Mouse (Mus musculus): Measurements from ENCODE around the gene Tchh. TPM values are rescaled to one million over a fixed set of nuclear protein-coding genes. Genes with fewer than 3 reads are reported as not detected.
"Not testable (repeated sequence)": the region's sequence is repeated elsewhere in the genome, so short reads cannot be mapped to it uniquely, and the experiment has no call there.

Tchh gene
- 0.98 and 1.0 TPM in 2 replicates for polyA plus RNA-seq (2015; fragmentation: Nextera tagmentation; extraction: Ambion mirVana)

- no peak for DNase-seq (ENCODE audit: low spot score)
Observed at GRCm38 (mm10) chr3:93442030-93442429, at the start of gene Tchh. Tchh (plus strand) TSS chr3:93442330.

GRCm38 (mm10) chr3:93393366-93393765 lies 48.8 kb upstream of the Tchh start, which contains the start of gene Rptn:
Rptn (plus strand) TSS chr3:93393699.
- DNase-seq (ENCODE audit: low spot score): no peak

- no peak for DNase-seq (ENCODE audit: low spot score)
Observed at GRCm38 (mm10) chr3:93403936-93404335, 38.2 kb upstream of the Tchh start.

GRCm38 (mm10) chr3:93406992-93407391 lies 35.1 kb upstream of the Tchh start:
- DNase-seq (ENCODE audit: low spot score): no peak

- DNase-seq (ENCODE audit: low spot score): no peak
Observed at GRCm38 (mm10) chr3:93411905-93412304, 30.2 kb upstream of the Tchh start.

- no peak for DNase-seq (ENCODE audit: low spot score)
Observed at GRCm38 (mm10) chr3:93431673-93432072, 10.5 kb upstream of the Tchh start.

GRCm38 (mm10) chr3:93443501-93444101 lies 1.5 kb downstream of the Tchh start:
- peak; percentile 4 for DNase-seq (ENCODE audit: low spot score)

GRCm38 (mm10) chr3:93444343-93445164 lies 2.4 kb downstream of the Tchh start:
- peak; percentile 19 for DNase-seq (ENCODE audit: low spot score)

GRCm38 (mm10) chr3:93445165-93445705 lies 3.1 kb downstream of the Tchh start:
- no peak for DNase-seq (ENCODE audit: low spot score)

- DNase-seq (ENCODE audit: low spot score): no peak
Observed at GRCm38 (mm10) chr3:93446128-93446755, 4.1 kb downstream of the Tchh start.

- not testable (repeated sequence) for DNase-seq (ENCODE audit: low spot score)
Observed at GRCm38 (mm10) chr3:93446756-93447137, 4.6 kb downstream of the Tchh start.

- peak; percentile 13 for DNase-seq (ENCODE audit: low spot score)
Observed at GRCm38 (mm10) chr3:93447138-93447841, 5.2 kb downstream of the Tchh start.

- DNase-seq (ENCODE audit: low spot score): no peak
Observed at GRCm38 (mm10) chr3:93466556-93466955, 24.4 kb downstream of the Tchh start.

- DNase-seq (ENCODE audit: low spot score): no peak
Observed at GRCm38 (mm10) chr3:93467130-93467529, 25.0 kb downstream of the Tchh start.

- no peak for DNase-seq (ENCODE audit: low spot score)
Observed at GRCm38 (mm10) chr3:93468561-93468960, 26.4 kb downstream of the Tchh start, which contains the start of gene Tchhl1. Tchhl1 (plus strand) TSS chr3:93468754.

GRCm38 (mm10) chr3:93469629-93470028 lies 27.5 kb downstream of the Tchh start:
- DNase-seq (ENCODE audit: low spot score): no peak

- no peak for DNase-seq (ENCODE audit: low spot score)
Observed at GRCm38 (mm10) chr3:93480053-93480452, 37.9 kb downstream of the Tchh start.

GRCm38 (mm10) chr3:93481982-93482616 lies 40.0 kb downstream of the Tchh start:
- no peak for DNase-seq (ENCODE audit: low spot score)

GRCm38 (mm10) chr3:93485611-93486010 lies 43.5 kb downstream of the Tchh start:
- DNase-seq (ENCODE audit: low spot score): no peak

- no peak for DNase-seq (ENCODE audit: low spot score)
Observed at GRCm38 (mm10) chr3:93488541-93488940, 46.4 kb downstream of the Tchh start.

- DNase-seq (ENCODE audit: low spot score): no peak
Observed at GRCm38 (mm10) chr3:93492176-93492575, 50.0 kb downstream of the Tchh start.

Data from thymus, postnatal 0 days (tissue).